Comparison of ENCODE assay signal across 16 mouse cellular contexts in genomic region chr10:42245256-42245601, GRCm38 (mm10). TPM values are rescaled to one million over a fixed set of nuclear protein-coding genes. Genes with fewer than 3 reads are reported as not detected.
DNase-seq lines count a peak whose midpoint lies in the region; ATAC-seq and TF ChIP-seq lines count a peak whose summit lies in the region.
"Had no signal": no experiment of that assay in that cellular context is flagged by ENCODE, and none has a peak within 500 bp of the region (broad histone marks: within the 10 kb centered on the region; RNA-seq: fewer than 3 reads in every experiment).

No protein-coding gene starts in this region.

- H3K27ac ChIP-seq in gastrocnemius, adult 2 months, result 0 out of 2 replicates have a peak overlapping the region, but pooled peaks have one; percentile 1
- H3K27ac ChIP-seq in lung, embryonic 14.5 days (ENCODE audit: low read depth), result peak overlapping the region; percentile 54; the same call in 1 of the 2 replicates
- H3K27ac ChIP-seq in limb, embryonic 13.5 days, result peak overlapping the region; percentile 28; the same call in 1 of the 2 replicates
- H3K27ac ChIP-seq: left cerebral cortex, adult 2 months; neural tube, embryonic 12.5 days; stomach, postnatal 0 days had no signal

- ATAC-seq in lung, embryonic 14.5 days (ENCODE audit: insufficient read depth), result peak; percentile 26; the same call in 1 of the 2 replicates
- ATAC-seq in limb, embryonic 13.5 days (ENCODE audit: low FRiP score, low read depth), result no peak
- peak; percentile 82 for ATAC-seq in megakaryocyte, adult 5-6 weeks (ENCODE audit: poor library complexity, severe bottlenecking)
- ATAC-seq: hindbrain, embryonic 16.5 days; midbrain, embryonic 16.5 days had no signal

- WGBS in lung, embryonic 14.5 days, result 71% methylated on average over 3 of the region's 3 CpGs
- WGBS in limb, embryonic 13.5 days, result 60% methylated on average over 3 of the region's 3 CpGs

- no peak for DNase-seq in gastrocnemius, adult 2 months
- no peak for DNase-seq in gastrocnemius, postnatal 4 days (ENCODE audit: low spot score in 2 of 2)
- no peak for DNase-seq in lung, embryonic 14.5 days
- no peak for DNase-seq in lung, postnatal 36 days
- DNase-seq in retina, embryonic 14.5 days (ENCODE audit: low spot score), result no peak
- DNase-seq in kidney, adult 18-20 months, result no peak
- DNase-seq: lung, adult 2 months; retina, postnatal 1 day; thymus, postnatal 36 days had no signal

- no peaks in the 10 kb centered on the region for H3K36me3 ChIP-seq in lung, embryonic 14.5 days (ENCODE audit: insufficient read depth)
- no peaks in the 10 kb centered on the region for H3K36me3 ChIP-seq in limb, embryonic 13.5 days
- H3K36me3 ChIP-seq: neural tube, embryonic 12.5 days had no signal

- no peaks in the 10 kb centered on the region for H3K9me3 ChIP-seq in lung, embryonic 14.5 days (ENCODE audit: low read depth, low read length)
- H3K9me3 ChIP-seq in limb, embryonic 13.5 days, result no peaks in the 10 kb centered on the region
- H3K9me3 ChIP-seq: neural tube, embryonic 12.5 days had no signal

- H3K4me1 ChIP-seq in lung, embryonic 14.5 days (ENCODE audit: insufficient read depth), result peaks cover 43% of the 10 kb centered on the region
- peaks cover 66% of the 10 kb centered on the region for H3K4me1 ChIP-seq in limb, embryonic 13.5 days

- no peak for TF ChIP-seq CTCF in gastrocnemius, adult 2 months (IDR thresholded peaks at IDR 0.05)
- TF ChIP-seq CTCF in lung, embryonic 14.5 days (IDR thresholded peaks at IDR 0.05; ENCODE audit: low read depth), result no peak

- no peak overlapping the region for H3K4me3 ChIP-seq in gastrocnemius, adult 2 months
- no peak overlapping the region for H3K4me3 ChIP-seq in lung, embryonic 14.5 days (ENCODE audit: low read depth, low read length)
- H3K4me3 ChIP-seq in limb, embryonic 13.5 days, result no peak overlapping the region
- H3K4me3 ChIP-seq: left cerebral cortex, adult 2 months; neural tube, embryonic 12.5 days had no signal

- H3K4me2 ChIP-seq in lung, embryonic 14.5 days, result no peak overlapping the region
- no peak overlapping the region for H3K4me2 ChIP-seq in limb, embryonic 13.5 days (replicated peaks)
- H3K4me2 ChIP-seq: neural tube, embryonic 12.5 days had no signal

- H3K9ac ChIP-seq in lung, embryonic 14.5 days, result no peak overlapping the region
- H3K9ac ChIP-seq in limb, embryonic 13.5 days, result no peak overlapping the region
- H3K9ac ChIP-seq: neural tube, embryonic 12.5 days had no signal

- no peaks in the 10 kb centered on the region for H3K27me3 ChIP-seq in lung, embryonic 14.5 days (ENCODE audit: insufficient read depth, low read length)
- H3K27me3 ChIP-seq in limb, embryonic 13.5 days, result no peaks in the 10 kb centered on the region
- H3K27me3 ChIP-seq: neural tube, embryonic 12.5 days had no signal

- intact Hi-C loops in gastrocnemius, adult 2 months (cut with DNase I), result no loop called here

RNA-seq across cellular contexts. Expression of gene Foxo3, which starts 31.3 kb away (rescaled TPM):
- total RNA-seq in gastrocnemius, adult 2 months (2021), result 10 to 100 TPM; 25.7 to 40.5 TPM
- 10 to 100 TPM; 43.8 to 46.4 TPM for total RNA-seq in gastrocnemius, postnatal 4 days (2021)
- 9.0 and 9.4 TPM in 2 replicates for polyA plus RNA-seq in lung, embryonic 14.5 days (2014; fragmentation: Nextera tagmentation; extraction: Ambion mirVana)
- 8.1 and 8.5 TPM in 2 replicates for polyA plus RNA-seq in limb, embryonic 13.5 days (2015; fragmentation: Nextera tagmentation; extraction: Ambion mirVana)
- total RNA-seq in megakaryocyte, adult 5-6 weeks (2015), result 25.3 and 25.7 TPM in 2 replicates
- total RNA-seq in megakaryocyte, adult 5-6 weeks (2017), result 24.9 and 27.4 TPM in 2 replicates

Comparison
In these comparisons a context has a peak if more than half of its experiments do, and no peak if none do; other contexts are left out.
1. H3K27ac ChIP-seq: peak in every context shown above with its lines; median percentile 54 in lung, embryonic 14.5 days; 28 in limb, embryonic 13.5 days; 1 in gastrocnemius, adult 2 months.